In the genomic region with DNA sequence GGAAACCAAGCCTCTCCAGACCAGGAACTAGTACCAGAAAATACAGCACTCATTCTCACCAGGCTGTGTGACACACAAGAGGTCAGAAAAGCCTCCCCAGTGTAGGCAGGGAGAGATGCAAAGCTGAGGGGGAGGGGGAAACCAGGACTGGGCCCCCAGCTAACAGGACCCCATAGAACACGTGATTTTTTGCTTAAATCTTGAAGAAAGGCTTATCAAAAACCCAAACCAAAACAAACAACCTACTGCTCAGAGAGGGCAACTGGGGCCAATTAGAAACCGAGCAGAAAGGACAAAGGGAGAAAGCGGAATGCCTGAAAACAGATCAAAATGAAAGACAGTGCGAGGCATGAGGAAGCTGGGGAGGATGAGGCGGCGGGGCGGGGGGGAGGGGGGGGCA, we compare ENCODE assay signal across 8 mouse cellular contexts. TPM values are rescaled to one million over a fixed set of nuclear protein-coding genes. Genes with fewer than 3 reads are reported as not detected.
DNase-seq lines count a peak whose midpoint lies in the region; ATAC-seq lines count a peak whose summit lies in the region.

No protein-coding gene starts in this region.

- H3K27ac ChIP-seq in kidney, embryonic 15.5 days: peak overlapping the region; percentile 88
- no peak overlapping the region for H3K27ac ChIP-seq in brown adipose tissue, adult 24 weeks (replicated peaks; ENCODE audit: low read depth, low read length)
- H3K27ac ChIP-seq in hindbrain, embryonic 15.5 days (replicated peaks): peak overlapping the region; percentile 87
- peak overlapping the region; percentile 84 for H3K27ac ChIP-seq in midbrain, embryonic 16.5 days (ENCODE audit: low read length)

- H3K4me3 ChIP-seq in kidney, embryonic 15.5 days (replicated peaks): peak overlapping the region; percentile 71
- peak overlapping the region; percentile 0; the same call in 1 of the 2 replicates for H3K4me3 ChIP-seq in brown adipose tissue, adult 24 weeks (ENCODE audit: insufficient read depth, low read depth, low read length)
- H3K4me3 ChIP-seq in hindbrain, embryonic 15.5 days: peak overlapping the region; percentile 67
- peak overlapping the region; percentile 61 for H3K4me3 ChIP-seq in midbrain, embryonic 16.5 days (ENCODE audit: low read depth, low read length)

- no peak for DNase-seq in kidney, adult 9 months
- no peak for DNase-seq in adrenal gland, adult 2 months
- no peak for DNase-seq in urinary bladder, postnatal 10 days (ENCODE audit: low spot score)
- DNase-seq in retina, embryonic 14.5 days (ENCODE audit: low spot score): no peak

- H3K27me3 ChIP-seq in kidney, embryonic 15.5 days: no peaks in the 10 kb centered on the region
- no peaks in the 10 kb centered on the region for H3K27me3 ChIP-seq in hindbrain, embryonic 15.5 days
- no peaks in the 10 kb centered on the region for H3K27me3 ChIP-seq in midbrain, embryonic 16.5 days (ENCODE audit: control insufficient read depth, insufficient read depth, low read depth, low read length)

- peak overlapping the region; percentile 79 for H3K4me2 ChIP-seq in kidney, embryonic 15.5 days
- H3K4me2 ChIP-seq in hindbrain, embryonic 15.5 days: peak overlapping the region; percentile 92
- peak overlapping the region; percentile 80 for H3K4me2 ChIP-seq in midbrain, embryonic 16.5 days (ENCODE audit: low read length)

- no peak for ATAC-seq in kidney, embryonic 15.5 days (replicated peaks; ENCODE audit: low FRiP score)
- ATAC-seq in hindbrain, embryonic 15.5 days (ENCODE audit: low FRiP score, low read depth): 0 out of 2 replicates have a peak, but pooled peaks have one; percentile 11
- peak; percentile 23; the same call in 1 of the 2 replicates for ATAC-seq in midbrain, embryonic 16.5 days

- peaks cover 76% of the 10 kb centered on the region for H3K36me3 ChIP-seq in kidney, embryonic 15.5 days
- peaks cover 59% of the 10 kb centered on the region for H3K36me3 ChIP-seq in hindbrain, embryonic 15.5 days
- H3K36me3 ChIP-seq in midbrain, embryonic 16.5 days (ENCODE audit: control insufficient read depth, insufficient read depth, low read length): peaks cover 27% of the 10 kb centered on the region

- H3K9ac ChIP-seq in kidney, embryonic 15.5 days: peak overlapping the region; percentile 86
- peak overlapping the region; percentile 84 for H3K9ac ChIP-seq in hindbrain, embryonic 15.5 days
- H3K9ac ChIP-seq in midbrain, embryonic 16.5 days (ENCODE audit: low read depth, low read length): peak overlapping the region; percentile 76

- 0% methylated on average over 7 of the region's 7 CpGs for WGBS in kidney, embryonic 15.5 days
- 0% methylated on average over 7 of the region's 7 CpGs for WGBS in hindbrain, embryonic 15.5 days
- whole genome bisulfite sequencing in midbrain, embryonic 16.5 days: 2% methylated on average over 6 of the region's 7 CpGs

- H3K9me3 ChIP-seq in kidney, embryonic 15.5 days (replicated peaks): no peaks in the 10 kb centered on the region
- no peaks in the 10 kb centered on the region for H3K9me3 ChIP-seq in hindbrain, embryonic 15.5 days
- H3K9me3 ChIP-seq in midbrain, embryonic 16.5 days (replicated peaks; ENCODE audit: control insufficient read depth, low read length, poor library complexity, severe bottlenecking): no peaks in the 10 kb centered on the region

- H3K4me1 ChIP-seq in kidney, embryonic 15.5 days: peaks cover 49% of the 10 kb centered on the region
- no peaks in the 10 kb centered on the region for H3K4me1 ChIP-seq in brown adipose tissue, adult 24 weeks (ENCODE audit: control insufficient read depth, insufficient read depth, insufficient read length, low read length)
- peaks cover 55% of the 10 kb centered on the region for H3K4me1 ChIP-seq in hindbrain, embryonic 15.5 days (replicated peaks)
- peaks cover 47% of the 10 kb centered on the region for H3K4me1 ChIP-seq in midbrain, embryonic 16.5 days (ENCODE audit: control insufficient read depth, insufficient read depth, low read length)

RNA-seq across cellular contexts. Expression of a gene that starts 11.6 kb away (rescaled TPM):
- 3.1 and 4.5 TPM in 2 replicates for polyA plus RNA-seq in kidney, embryonic 15.5 days (2015; fragmentation: Nextera tagmentation; extraction: Ambion mirVana)
- polyA plus RNA-seq in brown adipose tissue, adult 24 weeks (2012; ENCODE audit: insufficient read depth, insufficient read length, missing spikeins): not detected in 2 replicates
- 12.2 and 12.6 TPM in 2 replicates for polyA plus RNA-seq in hindbrain, embryonic 15.5 days (2015; fragmentation: Nextera tagmentation; extraction: Ambion mirVana)
- 9.6 and 11.2 TPM in 2 replicates for polyA plus RNA-seq in midbrain, embryonic 16.5 days (2015; fragmentation: Nextera tagmentation; extraction: Ambion mirVana)
- 1 to 10 TPM in 1 of 2 experiments, under 1 TPM in 1; 0.66 to 1.7 TPM for total RNA-seq in adrenal gland, adult 2 months (2021)
- polyA plus RNA-seq in adrenal gland, adult 2 months (2012; rRNA removed): 4.4 and 6.6 TPM in 2 replicates

RNA-seq across cellular contexts. Expression of a gene that starts 12.0 kb away (rescaled TPM):
- not detected in 2 replicates for polyA plus RNA-seq in kidney, embryonic 15.5 days (2015; fragmentation: Nextera tagmentation; extraction: Ambion mirVana)
- polyA plus RNA-seq in brown adipose tissue, adult 24 weeks (2012; ENCODE audit: insufficient read depth, insufficient read length, missing spikeins): not detected in 2 replicates
- not detected in 2 replicates for polyA plus RNA-seq in hindbrain, embryonic 15.5 days (2015; fragmentation: Nextera tagmentation; extraction: Ambion mirVana)
- polyA plus RNA-seq in midbrain, embryonic 16.5 days (2015; fragmentation: Nextera tagmentation; extraction: Ambion mirVana): not detected in 2 replicates
- not detected for total RNA-seq in adrenal gland, adult 2 months (2021)
- polyA plus RNA-seq in adrenal gland, adult 2 months (2012; rRNA removed): not detected in 2 replicates

RNA-seq across cellular contexts. Expression of a gene that starts 31.6 kb away (rescaled TPM):
- not detected in 2 replicates for polyA plus RNA-seq in kidney, embryonic 15.5 days (2015; fragmentation: Nextera tagmentation; extraction: Ambion mirVana)
- polyA plus RNA-seq in brown adipose tissue, adult 24 weeks (2012; ENCODE audit: insufficient read depth, insufficient read length, missing spikeins): not detected in 2 replicates
- not detected in 2 replicates for polyA plus RNA-seq in hindbrain, embryonic 15.5 days (2015; fragmentation: Nextera tagmentation; extraction: Ambion mirVana)
- 0.06 TPM in 1 of 2 replicates, not detected in the other for polyA plus RNA-seq in midbrain, embryonic 16.5 days (2015; fragmentation: Nextera tagmentation; extraction: Ambion mirVana)
- total RNA-seq in adrenal gland, adult 2 months (2021): not detected
- not detected in 2 replicates for polyA plus RNA-seq in adrenal gland, adult 2 months (2012; rRNA removed)

RNA-seq across cellular contexts. Expression of a gene that starts 33.2 kb away (rescaled TPM):
- polyA plus RNA-seq in kidney, embryonic 15.5 days (2015; fragmentation: Nextera tagmentation; extraction: Ambion mirVana): 85.9 and 88.7 TPM in 2 replicates
- polyA plus RNA-seq in brown adipose tissue, adult 24 weeks (2012; ENCODE audit: insufficient read depth, insufficient read length, missing spikeins): 33.3 and 43.1 TPM in 2 replicates
- polyA plus RNA-seq in hindbrain, embryonic 15.5 days (2015; fragmentation: Nextera tagmentation; extraction: Ambion mirVana): 67.6 and 68.3 TPM in 2 replicates
- polyA plus RNA-seq in midbrain, embryonic 16.5 days (2015; fragmentation: Nextera tagmentation; extraction: Ambion mirVana): 58.9 and 63.9 TPM in 2 replicates
- total RNA-seq in adrenal gland, adult 2 months (2021): 10 to 100 TPM; 39.8 to 41.7 TPM
- polyA plus RNA-seq in adrenal gland, adult 2 months (2012; rRNA removed): 52.7 and 81.0 TPM in 2 replicates

RNA-seq across cellular contexts. Expression of a gene that starts 33.9 kb away (rescaled TPM):
- 142 and 145 TPM in 2 replicates for polyA plus RNA-seq in kidney, embryonic 15.5 days (2015; fragmentation: Nextera tagmentation; extraction: Ambion mirVana)
- 47.2 and 50.6 TPM in 2 replicates for polyA plus RNA-seq in brown adipose tissue, adult 24 weeks (2012; ENCODE audit: insufficient read depth, insufficient read length, missing spikeins)
- polyA plus RNA-seq in hindbrain, embryonic 15.5 days (2015; fragmentation: Nextera tagmentation; extraction: Ambion mirVana): 124 and 137 TPM in 2 replicates
- polyA plus RNA-seq in midbrain, embryonic 16.5 days (2015; fragmentation: Nextera tagmentation; extraction: Ambion mirVana): 108 and 123 TPM in 2 replicates
- total RNA-seq in adrenal gland, adult 2 months (2021): 100 to 1,000 TPM; 120 to 177 TPM
- polyA plus RNA-seq in adrenal gland, adult 2 months (2012; rRNA removed): 93.0 and 109 TPM in 2 replicates

Comparison
In these comparisons a context has a peak if more than half of its experiments do, and no peak if none do; other contexts are left out.
1. H3K4me3 ChIP-seq: peak in every context shown above with its lines; median percentile 71 in kidney, embryonic 15.5 days; 67 in hindbrain, embryonic 15.5 days; 61 in midbrain, embryonic 16.5 days; 0 in brown adipose tissue, adult 24 weeks.